Mouse (Mus musculus) embryonic facial prominence, embryonic 15.5 days (tissue): ENCODE measurements around the gene Zc3h15. TPM values are rescaled to one million over a fixed set of nuclear protein-coding genes. Genes with fewer than 3 reads are reported as not detected.
"Not testable (repeated sequence)": the region's sequence is repeated elsewhere in the genome, so short reads cannot be mapped to it uniquely, and the experiment has no call there.

Experiments used
- ATAC-seq: fragments of 200-750 bp; cut with Nextera tagmentation; 2 replicates; pipeline ENCODE4 v1.8.0; 2017; ENCODE audit warnings: low read depth, moderate TSS enrichment; ENCODE audit not compliant: insufficient number of reproducible peaks, low FRiP score, low TSS enrichment
- H3K27ac ChIP-seq: fragments of 300-500 bp; sonication (generic); replicated peaks from 2 replicates; pipeline ENCODE4 v1.5.1; 2015; ENCODE audit warnings: mild to moderate bottlenecking, inconsistent platforms
- H3K27me3 ChIP-seq: fragments of 300-500 bp; sonication (generic); 2 replicates; pipeline ENCODE4 v1.6.1; 2015; ENCODE audit warnings: inconsistent platforms
- H3K36me3 ChIP-seq: fragments of 300-500 bp; sonication (generic); 2 replicates; pipeline ENCODE4 v1.6.1; 2015; ENCODE audit warnings: mild to moderate bottlenecking, inconsistent platforms
- H3K4me1 ChIP-seq: fragments of 300-500 bp; sonication (generic); 2 replicates; pipeline ENCODE4 v1.6.1; 2015; ENCODE audit warnings: inconsistent platforms
- H3K4me2 ChIP-seq: fragments of 300-500 bp; sonication (generic); replicated peaks from 2 replicates; pipeline ENCODE4 v1.6.1; 2015; ENCODE audit warnings: mild to moderate bottlenecking, inconsistent platforms
- H3K4me3 ChIP-seq: fragments of 300-500 bp; sonication (generic); replicated peaks from 2 replicates; pipeline ENCODE4 v1.5.1; 2015; ENCODE audit warnings: mild to moderate bottlenecking, inconsistent platforms
- H3K9ac ChIP-seq: fragments of 300-500 bp; sonication (generic); 2 replicates; pipeline ENCODE4 v1.6.1; 2015; ENCODE audit warnings: inconsistent platforms
- H3K9me3 ChIP-seq: fragments of 300-500 bp; sonication (generic); replicated peaks from 2 replicates; pipeline ENCODE4 v1.6.1; 2016; ENCODE audit warnings: inconsistent platforms
- WGBS: fragments of 180-500 bp; shearing (Covaris S2); methylation state at CpG from one replicate; pipeline ENCODE4 v1.1.7; 2015; 5-methylcytosine and 5-hydroxymethylcytosine counted together
- polyA plus RNA-seq: library from polyadenylated mRNA; unstranded; fragments of >200 nt; fragmentation: Nextera tagmentation; extraction: Ambion mirVana; gene quantifications from 2 replicates; pipeline ENCODE4 v1.2.1, GENCODE M21; 2015

Gene Zc3h15
- polyA plus RNA-seq, 1 experiment from 2014 or later = 118 TPM

GRCm38 (mm10) chr2:83648916-83649315 lies 4.7 kb downstream of the Zc3h15 start:
- H3K9me3 ChIP-seq = no peaks in the 10 kb centered on the region
- H3K4me3 ChIP-seq = no peak overlapping the region
- no peak for ATAC-seq

GRCm38 (mm10) chr2:83652606-83653005 lies 8.4 kb downstream of the Zc3h15 start:
- Histone ChIP-seq H3K4me1 (peaks cover 10% of the 10 kb centered on the region), H3K27me3 (no peaks in the 10 kb centered on the region), H3K4me2 (no peak overlapping the region), H3K9me3 (no peaks in the 10 kb centered on the region), H3K4me3 (no peak overlapping the region), H3K9ac (no peak overlapping the region), H3K27ac (no peak overlapping the region), H3K36me3 (0 out of 2 replicates have a peak, but pooled peaks cover 4% of the 10 kb centered on the region)
- no peak for ATAC-seq

More at GRCm38 (mm10) chr2:83648916-83649315, 4.7 kb downstream of the Zc3h15 start:
- H3K4me1 ChIP-seq = peaks cover 19% of the 10 kb centered on the region
- no peak overlapping the region for H3K27ac ChIP-seq
- H3K36me3 ChIP-seq = no peaks in the 10 kb centered on the region
- no peaks in the 10 kb centered on the region for H3K27me3 ChIP-seq
- 79% methylated on average over 9 of the region's 9 CpGs for WGBS
- no peak overlapping the region for H3K4me2 ChIP-seq
- H3K9ac ChIP-seq = no peak overlapping the region

GRCm38 (mm10) chr2:83659279-83659678 lies 15.0 kb downstream of the Zc3h15 start:
- 72% methylated on average over 3 of the region's 3 CpGs for WGBS
- H3K27me3 ChIP-seq = no peaks in the 10 kb centered on the region
- no peaks in the 10 kb centered on the region for H3K9me3 ChIP-seq
- H3K4me2 ChIP-seq = no peak overlapping the region
- no peak overlapping the region for H3K4me3 ChIP-seq
- H3K9ac ChIP-seq = no peak overlapping the region
- H3K36me3 ChIP-seq = peaks cover 28% of the 10 kb centered on the region
- H3K27ac ChIP-seq = no peak overlapping the region
- ATAC-seq = no peak
- H3K4me1 ChIP-seq = no peaks in the 10 kb centered on the region

GRCm38 (mm10) chr2:83660114-83660513 lies 15.9 kb downstream of the Zc3h15 start:
- Histone ChIP-seq H3K4me2 (no peak overlapping the region), H3K27me3 (no peaks in the 10 kb centered on the region), H3K4me3 (no peak overlapping the region), H3K27ac (no peak overlapping the region), H3K4me1 (no peaks in the 10 kb centered on the region), H3K36me3 (peaks cover 28% of the 10 kb centered on the region), H3K9ac (no peak overlapping the region), H3K9me3 (no peaks in the 10 kb centered on the region)
- 94% methylated on average over 1 of the region's 1 CpGs for WGBS
- ATAC-seq = no peak

- Histone ChIP-seq H3K4me2 (no peak overlapping the region), H3K9me3 (no peaks in the 10 kb centered on the region), H3K27ac (no peak overlapping the region), H3K9ac (no peak overlapping the region), H3K36me3 (peaks cover 28% of the 10 kb centered on the region), H3K27me3 (no peaks in the 10 kb centered on the region), H3K4me3 (no peak overlapping the region), H3K4me1 (no peaks in the 10 kb centered on the region)
- WGBS = 93% methylated on average over 6 of the region's 6 CpGs
- ATAC-seq = no peak
These were observed 17.1 kb downstream of the Zc3h15 start for GRCm38 (mm10) chr2:83661351-83661750.

- not testable (repeated sequence) for H3K4me1 ChIP-seq, H3K4me3 ChIP-seq, H3K9me3 ChIP-seq, H3K27me3 ChIP-seq, H3K4me2 ChIP-seq, ATAC-seq, H3K27ac ChIP-seq, H3K9ac ChIP-seq
- WGBS = 97% methylated on average over 2 of the region's 2 CpGs
- H3K36me3 ChIP-seq = peaks cover 25% of the 10 kb centered on the region
These were observed 20.8 kb downstream of the Zc3h15 start for GRCm38 (mm10) chr2:83665051-83665450.

GRCm38 (mm10) chr2:83667430-83667829 lies 23.2 kb downstream of the Zc3h15 start:
- peaks cover 18% of the 10 kb centered on the region for H3K36me3 ChIP-seq
- ATAC-seq = no peak
- WGBS = 82% methylated on average over 2 of the region's 2 CpGs
- no peak overlapping the region for H3K27ac ChIP-seq
- H3K4me2 ChIP-seq = no peak overlapping the region
- no peak overlapping the region for H3K9ac ChIP-seq
- H3K27me3 ChIP-seq = no peaks in the 10 kb centered on the region
- no peak overlapping the region for H3K4me3 ChIP-seq
- H3K4me1 ChIP-seq = no peaks in the 10 kb centered on the region
- no peaks in the 10 kb centered on the region for H3K9me3 ChIP-seq

GRCm38 (mm10) chr2:83668052-83668451 lies 23.8 kb downstream of the Zc3h15 start:
- no peak for ATAC-seq
- peaks cover 14% of the 10 kb centered on the region for H3K36me3 ChIP-seq
- H3K9me3 ChIP-seq = no peaks in the 10 kb centered on the region
- 67% methylated on average over 1 of the region's 1 CpGs for WGBS
- no peaks in the 10 kb centered on the region for H3K4me1 ChIP-seq
- H3K4me2 ChIP-seq = no peak overlapping the region
- H3K27me3 ChIP-seq = no peaks in the 10 kb centered on the region
- no peak overlapping the region for H3K27ac ChIP-seq
- no peak overlapping the region for H3K9ac ChIP-seq
- H3K4me3 ChIP-seq = no peak overlapping the region

- H3K27ac ChIP-seq = no peak overlapping the region
- peaks cover 11% of the 10 kb centered on the region for H3K36me3 ChIP-seq
- WGBS = 79% methylated on average over 5 of the region's 5 CpGs
- no peaks in the 10 kb centered on the region for H3K4me1 ChIP-seq
- H3K4me2 ChIP-seq = no peak overlapping the region
- H3K27me3 ChIP-seq = no peaks in the 10 kb centered on the region
- H3K4me3 ChIP-seq = no peak overlapping the region
- no peak overlapping the region for H3K9ac ChIP-seq
- no peaks in the 10 kb centered on the region for H3K9me3 ChIP-seq
- ATAC-seq = no peak
These were observed 25.8 kb downstream of the Zc3h15 start for GRCm38 (mm10) chr2:83669988-83670387.

- 81% methylated on average over 2 of the region's 2 CpGs for WGBS
These were observed 27.6 kb downstream of the Zc3h15 start for GRCm38 (mm10) chr2:83671843-83672242.

GRCm38 (mm10) chr2:83673067-83673466 lies 28.8 kb downstream of the Zc3h15 start:
- Histone ChIP-seq H3K27me3 (no peaks in the 10 kb centered on the region), H3K9ac (no peak overlapping the region), H3K4me3 (no peak overlapping the region), H3K9me3 (no peaks in the 10 kb centered on the region), H3K36me3 (peaks cover 7% of the 10 kb centered on the region), H3K4me1 (peaks cover 11% of the 10 kb centered on the region; the same call in 1 of the 2 replicates), H3K27ac (no peak overlapping the region), H3K4me2 (no peak overlapping the region)
- ATAC-seq = no peak
- 62% methylated on average over 7 of the region's 7 CpGs for WGBS

More at GRCm38 (mm10) chr2:83671843-83672242, 27.6 kb downstream of the Zc3h15 start:
- H3K4me3 ChIP-seq = no peak overlapping the region
- H3K36me3 ChIP-seq = peaks cover 11% of the 10 kb centered on the region
- no peak overlapping the region for H3K9ac ChIP-seq
- peaks cover 11% of the 10 kb centered on the region; the same call in 1 of the 2 replicates for H3K4me1 ChIP-seq
- H3K27ac ChIP-seq = no peak overlapping the region
- H3K9me3 ChIP-seq = no peaks in the 10 kb centered on the region
- H3K27me3 ChIP-seq = no peaks in the 10 kb centered on the region
- no peak overlapping the region for H3K4me2 ChIP-seq
- no peak for ATAC-seq

GRCm38 (mm10) chr2:83673843-83674242 lies 29.6 kb downstream of the Zc3h15 start:
- Histone ChIP-seq H3K9me3 (no peaks in the 10 kb centered on the region), H3K4me2 (no peak overlapping the region), H3K9ac (no peak overlapping the region), H3K4me3 (no peak overlapping the region), H3K27me3 (no peaks in the 10 kb centered on the region), H3K36me3 (peaks cover 7% of the 10 kb centered on the region), H3K27ac (no peak overlapping the region), H3K4me1 (peaks cover 11% of the 10 kb centered on the region; the same call in 1 of the 2 replicates)
- no peak for ATAC-seq
- WGBS = 74% methylated on average over 2 of the region's 2 CpGs
